Mouse (Mus musculus) left cerebral cortex, adult 9 months (tissue): ENCODE measurements at regions not wholly inside any gene's neighbourhood (a gene's known extent, or its start where the extent isn't known, plus 50 kb on each side); places are given as distances from the start of the nearest gene placed in this dataset.
"Not testable (repeated sequence)": the region's sequence is repeated elsewhere in the genome, so short reads cannot be mapped to it uniquely, and the experiment has no call there.

ENCODE experiments used
- DNase-seq, 2 experiments: peaks; one replicate each; pipeline ENCODE4 v3.0.0; 2022; ENCODE audit warnings: low spot score in 2 of 2

GRCm38 (mm10) chr12:16374331-16374996 lies 236.3 kb downstream of the Lpin1 start:
- no peak for DNase-seq

DNA sequence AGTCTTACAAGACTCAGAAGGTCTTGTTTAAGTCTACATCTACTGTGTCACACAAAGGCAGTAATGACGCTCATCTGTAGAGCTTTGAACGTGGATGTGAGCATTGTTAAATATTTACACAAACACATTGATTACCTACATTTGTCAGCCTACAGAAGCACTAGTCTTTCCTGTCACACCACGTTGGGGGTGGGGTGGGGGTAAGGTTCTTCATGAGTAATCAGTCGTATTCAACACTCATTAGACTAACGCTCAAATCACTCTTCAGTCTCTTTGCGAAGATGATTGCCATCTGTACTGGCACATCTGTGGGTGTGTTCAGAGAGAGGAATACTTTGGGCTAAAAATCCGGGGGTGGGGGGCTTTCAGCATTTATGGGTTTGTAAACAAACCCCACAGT lies 240.7 kb downstream of the Lpin1 start:
- no peak for DNase-seq

DNA sequence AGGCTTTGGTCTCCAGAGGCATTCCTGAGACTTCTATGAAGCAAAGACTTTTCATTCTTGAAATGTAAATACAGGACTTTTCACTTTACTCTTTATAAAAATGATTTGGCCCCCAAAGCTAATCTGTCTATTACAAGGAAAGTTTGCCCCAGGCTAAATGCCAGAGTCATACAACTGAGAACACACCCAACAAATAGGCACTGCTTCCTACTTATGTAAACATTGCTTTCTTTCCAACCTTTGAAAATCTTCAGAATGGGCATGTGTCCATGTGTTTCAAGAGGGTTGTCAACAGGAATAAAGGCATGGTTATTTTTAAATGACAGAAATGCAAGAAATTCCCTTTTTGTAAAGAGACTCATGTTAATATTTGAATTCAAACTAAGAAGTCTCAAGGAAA lies 248.4 kb downstream of the Lpin1 start:
- no peak for DNase-seq

DNA sequence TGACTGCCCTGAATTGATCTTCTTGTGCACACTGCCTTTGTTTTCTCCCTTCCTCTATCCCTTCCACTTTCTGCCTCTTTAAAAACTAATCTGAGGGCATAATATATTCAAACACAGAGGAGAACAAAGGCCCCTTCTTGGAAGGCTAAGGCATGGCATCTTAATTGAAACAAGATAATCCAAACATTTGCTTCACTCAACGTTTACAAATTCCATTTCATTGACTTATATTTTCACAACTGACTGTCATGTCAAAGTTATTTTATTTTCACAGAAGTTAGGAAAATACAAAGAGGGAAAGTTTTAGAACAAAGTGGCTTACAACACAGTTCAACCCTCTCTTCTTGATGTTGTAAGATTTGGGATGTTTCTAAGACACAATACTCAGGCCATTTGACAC lies 251.9 kb downstream of the Lpin1 start:
- DNase-seq, result no peak

DNA sequence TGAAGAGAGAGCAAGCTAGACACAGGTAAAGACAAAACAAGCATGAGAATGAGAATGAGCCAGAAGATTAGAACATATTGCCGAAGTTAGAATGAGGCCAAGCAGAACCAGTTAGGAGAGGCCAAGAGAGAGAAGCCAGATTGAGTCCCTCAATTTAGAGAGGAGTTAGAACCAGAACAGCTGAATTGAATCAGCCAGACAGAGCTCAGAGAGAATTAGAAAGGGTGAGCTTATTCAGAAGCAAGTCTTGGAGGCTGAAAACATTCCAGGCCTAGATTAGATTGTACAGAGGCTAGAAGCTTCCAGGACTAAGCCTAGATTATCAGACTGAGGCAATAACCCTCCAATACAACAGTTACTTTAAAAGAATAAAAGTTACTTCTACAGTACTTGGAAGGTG lies 256.1 kb downstream of the Lpin1 start:
- DNase-seq, result no peak

- no peak for DNase-seq
Observed at GRCm38 (mm10) chr12:16351751-16352150, 259.0 kb downstream of the Lpin1 start.

DNA sequence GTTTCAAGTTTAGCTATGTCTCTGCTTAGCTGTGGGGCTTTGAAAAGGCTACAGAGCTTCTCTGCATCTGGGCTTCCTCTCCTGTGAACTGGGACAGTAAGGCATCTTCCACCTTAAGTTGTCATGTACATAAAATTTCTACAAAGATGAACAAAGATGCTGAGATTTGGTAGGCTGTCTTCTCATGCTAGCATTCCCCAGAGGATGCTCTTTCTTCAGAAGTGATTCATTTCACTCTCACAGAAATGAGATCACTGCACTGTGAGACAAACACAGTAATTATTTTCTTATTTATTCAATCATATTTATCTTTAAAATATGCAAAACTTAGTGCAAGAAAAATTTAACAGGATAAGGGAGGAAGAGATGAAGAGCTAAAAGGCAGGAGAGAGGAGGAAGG lies 261.5 kb downstream of the Lpin1 start:
- no peak for DNase-seq

- DNase-seq, result no peak
Observed at GRCm38 (mm10) chr12:16344021-16344420, 266.7 kb downstream of the Lpin1 start.

DNA sequence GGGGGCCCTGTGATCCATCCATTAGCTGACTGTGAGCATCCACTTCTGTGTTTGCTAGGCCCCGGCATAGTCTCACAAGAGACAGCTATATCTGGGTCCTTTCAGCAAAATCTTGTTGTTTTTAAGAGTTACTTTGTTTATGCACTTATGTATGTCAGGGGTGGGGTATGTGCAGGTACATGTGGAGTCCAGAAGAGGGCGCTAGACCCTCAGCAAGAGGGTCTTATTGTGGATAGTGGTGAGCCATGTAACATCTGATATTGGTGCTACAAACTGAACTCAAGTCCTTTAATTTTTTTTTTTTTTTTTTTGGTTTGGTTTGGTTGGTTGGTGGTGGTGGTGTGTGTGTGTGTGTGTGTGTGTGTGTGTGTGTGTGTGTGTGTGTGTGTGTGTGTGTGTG lies 268.7 kb downstream of the Lpin1 start:
- DNase-seq, result not testable (repeated sequence)

- no peak for DNase-seq
Observed at GRCm38 (mm10) chr12:16331456-16331855, 279.3 kb downstream of the Lpin1 start.

GRCm38 (mm10) chr12:16329129-16329528 lies 281.6 kb downstream of the Lpin1 start:
- no peak for DNase-seq

- DNase-seq, result no peak
Observed at GRCm38 (mm10) chr12:16320536-16321402, 290.0 kb downstream of the Lpin1 start.

- no peak for DNase-seq
Observed at GRCm38 (mm10) chr12:16308101-16308500, 302.7 kb downstream of the Lpin1 start.

DNA sequence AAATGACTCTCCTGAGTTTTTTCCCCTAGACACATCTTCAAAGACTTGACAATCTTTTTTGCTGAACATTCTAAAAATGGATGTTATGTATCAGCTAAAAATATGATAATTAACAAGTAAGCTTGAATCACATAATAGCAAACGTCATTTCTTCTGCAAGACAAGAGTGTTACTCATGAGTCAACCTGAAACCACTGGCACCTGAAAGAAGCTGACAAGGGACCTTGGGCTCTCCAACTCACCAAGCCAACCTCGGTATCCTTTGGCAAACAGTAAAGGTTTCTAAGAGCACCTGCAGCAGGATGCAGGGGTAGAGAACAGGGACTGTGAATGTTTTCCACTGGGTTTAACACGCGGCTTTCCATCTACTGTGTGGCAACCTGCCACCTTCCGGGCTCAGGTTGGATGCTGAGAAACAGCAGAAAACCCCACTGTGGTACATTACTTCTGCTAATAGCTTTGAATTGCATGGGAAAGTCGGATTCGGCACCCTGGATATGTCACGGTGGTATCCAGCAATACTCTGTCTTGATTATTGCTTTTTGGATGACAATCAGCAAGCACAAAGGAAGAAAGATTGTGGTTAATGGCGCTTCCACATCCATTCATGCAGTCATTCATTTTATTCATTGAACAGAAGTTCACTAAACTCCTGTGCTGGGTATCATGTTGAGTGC lies 305.9 kb downstream of the Lpin1 start:
- no peak for DNase-seq

DNA sequence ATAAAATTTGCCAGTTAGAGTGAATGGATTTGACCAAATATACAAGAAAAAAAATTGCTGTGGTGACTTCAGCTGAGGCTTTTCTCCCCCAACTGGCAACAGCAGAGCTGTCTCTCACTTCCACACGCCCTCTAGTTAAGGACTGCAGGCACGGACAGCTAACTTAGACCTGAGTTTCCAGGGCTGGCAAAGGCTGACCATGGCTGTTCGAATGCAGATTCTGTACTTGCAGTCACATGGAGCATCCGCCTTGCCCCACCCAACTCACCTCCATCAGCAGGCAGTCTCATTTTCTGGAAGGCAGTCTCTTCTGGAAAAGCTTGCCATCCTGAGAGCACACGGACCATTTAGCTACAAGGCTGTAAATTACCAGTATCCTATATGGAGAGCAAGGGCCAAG lies 325.7 kb downstream of the Lpin1 start:
- no peak for DNase-seq

GRCm38 (mm10) chr12:16279146-16279545 lies 331.6 kb downstream of the Lpin1 start:
- DNase-seq, result no peak

- no peak for DNase-seq
Observed at GRCm38 (mm10) chr12:16277567-16278332, 333.0 kb downstream of the Lpin1 start.

DNA sequence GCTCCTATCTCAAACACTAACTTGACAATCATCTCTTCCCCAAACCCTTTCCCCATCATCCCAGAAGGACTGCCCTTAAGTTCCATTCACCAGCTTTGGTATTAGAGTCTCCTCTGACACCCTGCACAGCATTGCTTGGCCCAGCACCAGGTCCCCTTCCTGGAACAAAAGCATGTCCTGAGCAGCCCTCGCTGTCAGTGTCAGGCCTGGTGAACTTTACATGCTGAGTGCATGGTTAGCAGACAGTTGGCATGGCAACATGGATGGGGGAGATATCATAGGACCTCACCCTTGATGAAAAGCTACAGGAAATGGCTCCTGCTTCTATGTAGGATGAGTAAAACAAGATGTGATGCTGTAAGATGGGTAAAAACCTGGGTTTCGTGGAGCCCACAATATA lies 333.6 kb downstream of the Lpin1 start:
- no peak for DNase-seq

- DNase-seq, result no peak
Observed at GRCm38 (mm10) chr12:16276301-16276700, 334.5 kb downstream of the Lpin1 start.

DNA sequence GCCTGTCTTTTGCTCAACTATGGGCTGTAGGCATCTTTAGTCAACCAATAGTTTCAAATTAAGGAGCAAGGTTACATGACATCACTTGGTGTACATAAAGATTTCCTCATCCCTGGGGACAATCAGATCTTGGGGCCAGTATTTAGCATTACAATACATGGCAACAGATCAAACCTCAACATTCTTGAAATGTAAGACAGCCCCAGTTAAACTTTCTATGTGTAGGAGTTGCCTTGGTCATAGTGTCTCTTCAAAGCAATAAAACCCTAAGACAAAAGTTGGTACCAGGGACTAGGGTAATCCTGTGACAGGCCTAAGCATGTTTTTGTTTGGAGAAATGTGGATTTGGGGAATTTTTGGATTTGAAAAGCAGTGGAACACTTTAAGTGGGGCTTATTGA lies 338.3 kb downstream of the Lpin1 start:
- DNase-seq, result no peak

DNA sequence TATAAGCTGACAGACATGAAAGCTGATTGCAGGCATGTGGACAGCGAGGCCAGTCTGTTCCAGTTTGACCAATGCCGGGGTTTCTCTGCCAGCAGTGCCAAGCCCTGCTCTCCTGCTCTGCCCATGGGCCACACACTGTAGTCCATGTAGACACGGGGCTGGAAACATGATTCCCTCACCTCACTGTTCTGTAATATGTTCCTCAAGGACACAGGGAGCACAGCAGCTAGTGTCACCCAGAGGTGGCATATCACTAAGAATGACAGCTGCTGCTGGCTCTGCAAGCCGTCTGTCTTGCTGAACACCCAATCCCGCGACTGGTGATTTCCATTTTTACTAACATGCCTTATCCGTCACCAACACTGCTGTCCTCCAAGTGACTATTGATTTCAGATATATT lies 339.9 kb downstream of the Lpin1 start:
- no peak for DNase-seq

- no peak for DNase-seq
Observed at GRCm38 (mm10) chr12:16269706-16270105, 341.1 kb downstream of the Lpin1 start.
